Mouse (Mus musculus) heart, postnatal 0 days (tissue): Measurements from ENCODE around the gene Msln.

Experiments
- CTCF ChIP-seq: IDR thresholded peaks from 2 replicates; pipeline ENCODE4 v1.5.1; 2016; ENCODE audit warnings: antibody characterized with exemption, control low read depth, low read depth
- EP300 ChIP-seq: IDR thresholded peaks from 2 replicates; pipeline ENCODE4 v1.6.1; 2016; ENCODE audit warnings: antibody characterized with exemption, low read depth

DNA sequence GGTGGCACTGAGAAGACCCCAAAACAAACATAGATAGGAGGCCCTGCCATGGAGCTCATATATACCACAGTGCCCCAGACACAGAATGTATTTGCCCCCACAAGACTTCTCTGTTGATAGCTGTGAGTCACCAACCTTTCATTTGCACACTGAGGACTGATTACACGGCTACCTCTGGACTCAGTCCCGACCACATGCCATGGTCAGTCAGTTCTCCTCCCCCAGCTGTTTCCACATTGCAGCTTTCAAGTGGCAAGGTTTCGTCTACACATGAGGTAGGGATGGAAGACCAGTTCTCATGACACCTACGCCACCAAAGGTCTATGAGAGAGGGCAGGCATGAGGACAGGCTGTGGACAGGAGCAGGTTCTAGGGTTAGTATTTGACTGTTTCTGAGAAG, 43.0 kb downstream of the Msln start:
- TF ChIP-seq EP300 (no peak), CTCF (no peak)
